Mouse (Mus musculus): Measurements from ENCODE around the gene Cnmd.

Gene Cnmd

DNA sequence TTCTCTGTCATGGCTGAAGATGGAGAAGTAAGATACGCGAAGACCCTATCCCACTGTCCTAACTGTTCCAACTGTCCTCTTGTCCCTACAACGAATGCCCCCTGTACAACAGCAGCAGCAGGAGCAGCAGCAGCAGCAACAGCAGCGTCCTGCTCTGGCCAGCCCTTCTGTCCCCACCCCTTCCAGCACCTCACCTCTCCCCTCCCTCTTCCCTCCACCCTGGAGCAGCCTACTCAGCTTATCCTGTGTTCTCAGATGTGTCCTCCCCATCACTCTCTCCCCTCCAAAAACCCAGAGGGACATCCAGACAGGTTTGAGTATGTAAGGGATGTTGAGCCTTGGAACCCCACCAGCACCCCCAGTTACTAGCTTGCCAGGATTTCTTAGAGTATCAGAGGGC, at the start of gene Cnmd:
Gene Cnmd (minus strand): TSS at position 170 of the 400 bp plus-strand sequence.
- in situ Hi-C loops (cut with MboI; ENCODE audit: low pct_unique_long_range_greater_than_20kb in 1 of 2, low sequenced_read_pairs in 2 of 2, unreplicated experiment in 1 of 2) = no loop called here

DNA sequence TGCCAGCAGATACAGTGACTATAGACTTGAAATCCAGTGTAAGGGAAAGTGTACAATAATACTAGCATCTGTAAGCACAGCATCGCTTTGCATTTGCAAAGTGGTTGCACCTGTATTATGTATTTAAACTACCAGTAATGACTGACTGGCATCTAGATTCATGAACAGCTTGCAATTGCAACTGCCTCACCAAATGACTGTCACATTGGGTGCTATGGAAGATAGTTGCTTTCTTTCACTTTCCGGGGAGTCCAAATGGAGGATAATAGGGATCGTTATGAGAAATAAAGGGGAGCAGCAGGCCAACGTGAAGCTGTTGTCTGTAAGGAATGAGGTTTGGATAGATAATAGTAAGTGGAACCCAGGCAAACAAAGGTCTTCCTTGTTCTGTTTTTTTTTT, 49.3 kb upstream of the Cnmd start:
- in situ Hi-C loops (cut with MboI; ENCODE audit: low pct_unique_long_range_greater_than_20kb in 1 of 2, low sequenced_read_pairs in 2 of 2, unreplicated experiment in 1 of 2) = no loop called here

DNA sequence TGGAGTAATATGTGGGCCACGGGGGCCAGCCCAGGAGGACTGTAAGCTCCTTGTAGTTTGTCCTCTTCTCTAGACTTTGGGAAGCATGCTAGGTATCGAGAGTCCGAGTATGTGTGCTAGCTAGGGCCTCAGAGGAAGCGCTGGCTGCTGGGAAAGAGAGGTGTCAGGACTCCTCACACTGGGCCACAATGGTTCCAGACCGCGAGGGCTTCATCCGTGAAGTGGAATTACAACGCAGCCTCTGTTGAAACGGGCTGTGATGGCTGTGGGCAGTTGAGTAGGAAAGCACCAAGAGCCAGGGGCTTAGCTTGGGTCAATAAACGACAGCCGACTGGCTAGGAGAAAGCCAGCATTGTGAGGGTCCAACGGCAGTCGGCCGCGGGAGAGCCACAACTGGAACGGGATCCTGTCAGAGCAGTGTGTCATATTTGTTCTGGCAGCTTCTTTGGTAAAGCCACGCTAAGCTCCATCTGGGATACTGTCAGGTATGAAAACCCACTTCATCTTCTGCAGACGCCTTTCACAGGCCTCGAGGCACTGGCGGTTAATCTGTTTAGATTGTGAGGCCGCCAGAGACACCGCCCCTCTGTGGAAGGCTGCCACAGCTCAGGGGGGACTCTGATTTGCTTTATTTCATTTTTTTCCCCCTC, 41.7 kb upstream of the Cnmd start:
- in situ Hi-C loops (cut with MboI; ENCODE audit: low pct_unique_long_range_greater_than_20kb in 1 of 2, low sequenced_read_pairs in 2 of 2, unreplicated experiment in 1 of 2) = no loop called here

DNA sequence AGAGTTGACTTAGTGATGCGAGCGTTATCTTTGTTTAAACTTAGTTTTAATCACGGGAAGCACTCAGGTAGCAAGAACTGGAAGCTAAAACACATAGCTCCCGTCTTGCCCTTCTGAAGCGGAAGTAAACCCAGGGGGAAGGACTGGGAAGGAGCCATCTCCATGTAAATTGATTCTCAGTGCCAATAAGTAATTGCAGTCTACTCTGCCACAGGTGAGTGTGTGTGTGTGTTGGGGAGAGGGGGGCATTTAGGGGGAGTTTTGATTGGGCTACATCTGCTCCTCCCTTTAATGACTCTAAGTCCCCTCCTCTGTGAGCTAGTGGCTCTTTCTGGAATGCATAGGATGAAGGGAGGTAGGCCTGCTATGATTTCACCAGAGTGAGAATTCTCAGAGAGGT, 39.6 kb upstream of the Cnmd start:
- in situ Hi-C loops (cut with MboI; ENCODE audit: low pct_unique_long_range_greater_than_20kb in 1 of 2, low sequenced_read_pairs in 2 of 2, unreplicated experiment in 1 of 2) = no loop called here

DNA sequence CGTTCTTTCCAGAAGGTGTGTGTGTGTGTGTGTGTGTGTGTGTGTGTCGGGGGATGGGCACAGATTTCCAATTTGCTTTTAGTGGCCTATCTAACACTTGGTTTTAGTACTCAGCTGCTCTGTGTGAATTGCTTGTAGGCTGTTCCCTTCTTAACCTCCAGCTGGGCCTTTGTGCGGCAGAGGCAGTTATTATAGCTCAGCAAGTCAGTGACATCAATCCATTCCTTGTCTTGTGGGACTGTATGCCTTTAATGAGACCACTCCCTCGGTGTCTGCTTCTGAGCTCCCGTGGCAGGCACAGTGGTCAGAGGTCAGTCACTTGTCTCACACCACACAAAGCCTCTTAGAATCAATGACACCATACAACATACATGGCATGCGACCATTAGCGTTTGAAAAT, 39.1 kb upstream of the Cnmd start:
- in situ Hi-C loops (cut with MboI; ENCODE audit: low pct_unique_long_range_greater_than_20kb in 1 of 2, low sequenced_read_pairs in 2 of 2, unreplicated experiment in 1 of 2) = no loop called here

DNA sequence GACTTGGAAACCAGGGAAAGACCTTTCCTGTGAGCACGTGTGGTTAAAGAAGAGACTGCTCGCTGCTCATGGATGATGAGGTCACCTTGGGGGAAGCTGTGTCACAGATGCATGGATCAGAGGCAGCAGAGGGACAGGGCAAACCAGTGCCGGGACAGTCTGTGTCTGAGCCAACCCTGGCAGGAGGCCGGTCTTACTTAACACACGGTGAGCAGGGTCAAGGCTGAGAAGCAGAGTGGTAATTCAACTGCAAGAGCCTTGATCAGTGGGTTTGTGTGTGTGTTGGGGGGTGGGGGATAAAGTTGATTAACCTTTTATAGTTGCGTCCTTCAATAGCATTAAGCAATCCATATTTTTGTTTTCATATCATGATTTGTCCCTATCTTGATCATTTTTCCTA, 37.4 kb upstream of the Cnmd start:
- in situ Hi-C loops (cut with MboI; ENCODE audit: low pct_unique_long_range_greater_than_20kb in 1 of 2, low sequenced_read_pairs in 2 of 2, unreplicated experiment in 1 of 2) = no loop called here

DNA sequence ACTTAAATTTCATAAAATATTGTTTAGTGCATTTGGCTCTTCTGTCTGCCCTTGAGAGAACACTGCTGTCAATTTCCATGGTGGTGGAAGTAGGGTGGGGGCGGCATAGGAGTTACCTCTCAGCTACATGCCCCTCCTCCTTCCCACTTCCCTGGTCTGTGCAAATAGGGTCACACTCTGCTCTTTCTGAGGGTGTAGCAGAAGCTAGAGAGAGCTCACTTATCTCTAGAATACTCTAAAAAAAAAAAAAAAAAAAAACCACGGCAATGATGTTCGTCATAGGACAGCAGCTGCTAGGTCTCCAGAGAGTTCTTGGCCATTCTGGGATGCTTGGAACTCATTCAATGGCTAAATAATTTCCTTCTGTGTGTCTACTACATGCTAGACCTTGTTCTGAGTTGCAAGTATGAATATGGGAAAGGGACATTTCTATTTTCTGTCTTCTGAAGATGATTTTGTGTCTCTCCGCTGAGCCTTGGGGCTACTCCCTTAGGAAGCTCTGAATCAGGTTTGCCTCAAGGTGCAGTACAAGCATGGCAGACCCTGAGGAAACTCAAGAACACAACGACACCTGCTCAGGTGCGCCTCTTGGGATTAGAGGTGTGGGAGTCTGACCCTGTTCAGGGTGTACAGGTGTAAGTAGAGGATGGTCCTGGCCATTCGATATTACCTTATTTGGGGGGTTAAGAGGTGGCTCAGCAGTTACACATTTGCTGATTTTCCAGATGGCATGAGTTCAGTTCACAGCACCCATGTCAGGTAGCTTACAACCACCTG, 28.3 kb upstream of the Cnmd start:
- in situ Hi-C loops (cut with MboI; ENCODE audit: low pct_unique_long_range_greater_than_20kb in 1 of 2, low sequenced_read_pairs in 2 of 2, unreplicated experiment in 1 of 2) = no loop called here

DNA sequence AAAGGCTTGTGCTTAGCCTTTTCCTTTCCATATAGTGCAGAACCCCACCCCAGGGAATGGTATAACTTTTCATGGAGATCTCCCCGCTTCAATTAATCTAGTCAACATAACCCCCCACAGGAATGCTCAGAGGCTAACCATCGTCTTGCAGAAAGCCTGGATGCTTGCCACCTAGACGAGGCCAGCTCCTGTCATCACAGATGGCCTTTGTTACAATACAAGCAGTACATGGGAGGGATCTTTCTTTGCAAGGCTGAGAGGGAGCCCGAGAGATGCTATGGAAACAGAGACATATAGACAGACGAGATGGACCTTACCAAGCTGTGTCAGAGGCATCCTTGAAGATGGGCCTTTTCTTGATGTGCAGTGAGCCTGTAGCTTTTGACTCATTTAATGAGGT, 18.7 kb upstream of the Cnmd start:
- in situ Hi-C loops (cut with MboI; ENCODE audit: low pct_unique_long_range_greater_than_20kb in 1 of 2, low sequenced_read_pairs in 2 of 2, unreplicated experiment in 1 of 2) = no loop called here

DNA sequence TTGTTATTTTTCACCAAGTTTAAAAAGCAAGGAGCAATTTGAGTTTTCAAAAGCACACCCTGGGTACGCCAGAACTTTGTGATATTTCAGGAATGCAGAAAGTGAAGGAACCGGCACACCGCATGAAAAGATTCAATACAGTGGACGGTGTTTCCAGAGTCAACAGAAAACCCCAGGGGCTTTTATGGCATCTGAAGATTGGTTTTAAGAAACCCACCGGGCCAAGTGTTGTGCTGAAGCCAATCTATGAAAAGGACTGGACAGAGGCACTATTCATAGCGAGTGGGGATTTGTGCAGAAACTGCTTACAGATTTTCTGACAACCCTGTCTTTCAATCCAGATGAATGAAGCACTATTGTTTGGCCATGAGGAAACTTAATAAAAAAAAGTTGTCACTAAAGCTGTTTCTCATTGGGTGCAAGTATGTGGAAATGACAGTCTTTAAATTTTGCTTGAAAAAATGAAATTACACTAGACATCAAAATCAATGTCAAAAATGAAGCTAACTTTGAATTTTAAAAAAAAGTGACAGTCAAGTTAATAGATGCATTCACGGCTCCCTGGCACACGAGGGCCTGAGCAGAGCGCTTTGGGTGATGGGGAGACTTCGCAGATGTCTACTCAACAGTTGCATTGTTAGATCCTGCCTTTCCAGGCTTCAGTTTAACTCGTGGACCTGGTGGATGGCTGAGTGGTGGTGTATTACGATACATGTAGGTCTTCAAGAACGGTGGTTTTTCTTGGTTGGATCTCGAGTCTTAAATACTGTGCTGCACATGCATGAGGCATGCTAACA, 16.1 kb upstream of the Cnmd start:
- in situ Hi-C loops (cut with MboI; ENCODE audit: low pct_unique_long_range_greater_than_20kb in 1 of 2, low sequenced_read_pairs in 2 of 2, unreplicated experiment in 1 of 2) = no loop called here

DNA sequence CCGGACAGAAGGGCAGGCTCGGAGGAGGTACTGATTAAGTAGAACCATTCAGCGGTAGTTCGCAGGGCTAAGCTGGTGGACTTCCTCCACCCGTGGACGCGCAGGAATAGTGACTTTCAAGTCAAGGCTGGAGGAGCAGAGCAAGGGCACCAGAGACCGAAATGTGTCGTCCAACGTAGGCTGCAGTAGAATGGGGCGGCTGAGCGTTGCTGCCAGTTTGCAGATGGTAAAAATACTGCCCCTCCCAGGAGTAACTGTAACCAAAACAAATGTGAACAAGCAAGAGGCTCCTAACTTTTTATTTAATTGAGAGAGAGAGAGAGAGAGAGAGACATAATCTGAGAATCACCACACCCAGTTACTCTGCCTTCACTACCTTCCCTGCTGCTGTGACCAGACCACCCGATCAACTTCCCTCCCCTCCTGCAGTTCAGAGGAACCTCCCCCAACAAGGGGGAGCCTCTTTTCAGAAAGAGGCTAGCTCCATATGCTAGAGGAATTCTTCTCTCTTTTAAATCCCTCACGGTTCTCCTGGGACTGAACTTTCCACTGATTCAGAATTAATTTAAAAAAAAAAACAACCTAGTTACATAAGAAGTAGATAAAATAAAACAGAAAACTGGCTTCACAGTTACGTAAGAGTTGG, 15.3 kb upstream of the Cnmd start:
- in situ Hi-C loops (cut with MboI; ENCODE audit: low pct_unique_long_range_greater_than_20kb in 1 of 2, low sequenced_read_pairs in 2 of 2, unreplicated experiment in 1 of 2) = no loop called here

DNA sequence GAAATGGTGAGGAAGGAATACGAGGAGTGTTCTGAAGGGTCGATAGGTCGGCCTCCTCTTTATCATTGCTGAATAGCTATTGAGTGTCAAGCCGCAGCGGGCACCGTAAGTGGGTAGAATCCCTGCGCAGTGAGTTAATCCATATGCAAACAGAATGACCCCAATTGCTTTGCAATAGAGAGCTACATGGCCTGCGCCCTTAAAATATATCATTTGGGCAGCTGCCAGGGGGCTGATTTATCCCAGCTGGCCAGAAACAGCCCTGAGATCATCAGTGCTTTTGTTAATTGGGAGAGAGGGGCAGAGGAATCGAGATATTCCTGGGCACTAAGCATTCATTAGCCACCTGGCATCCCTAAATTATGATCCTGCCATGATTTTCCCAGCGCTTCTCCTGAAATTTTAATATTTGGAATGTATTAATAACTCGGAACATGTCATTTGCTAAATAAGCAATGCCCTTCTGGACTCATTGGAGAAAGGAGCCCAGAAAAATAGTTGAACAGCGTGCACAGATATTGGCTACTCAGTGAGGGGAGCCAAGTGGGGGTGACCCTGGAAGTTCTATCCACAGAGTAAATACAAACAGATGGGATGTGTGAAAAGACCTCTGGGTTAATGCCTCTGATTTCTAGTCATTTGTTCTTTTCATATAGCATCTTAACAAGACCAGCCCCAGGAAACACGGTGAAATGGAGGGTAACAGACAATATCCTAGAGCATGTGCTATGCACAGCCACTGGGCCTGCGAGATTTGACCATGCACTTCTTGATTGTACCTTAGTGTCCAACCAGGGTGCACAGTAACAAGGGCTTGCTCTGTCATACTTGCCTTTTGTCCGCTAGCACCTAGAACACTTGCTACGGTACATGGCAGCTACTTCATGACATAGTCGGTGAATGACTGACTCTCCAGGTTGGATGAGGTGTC, 11.4 kb upstream of the Cnmd start:
- in situ Hi-C loops (cut with MboI; ENCODE audit: low pct_unique_long_range_greater_than_20kb in 1 of 2, low sequenced_read_pairs in 2 of 2, unreplicated experiment in 1 of 2) = no loop called here

DNA sequence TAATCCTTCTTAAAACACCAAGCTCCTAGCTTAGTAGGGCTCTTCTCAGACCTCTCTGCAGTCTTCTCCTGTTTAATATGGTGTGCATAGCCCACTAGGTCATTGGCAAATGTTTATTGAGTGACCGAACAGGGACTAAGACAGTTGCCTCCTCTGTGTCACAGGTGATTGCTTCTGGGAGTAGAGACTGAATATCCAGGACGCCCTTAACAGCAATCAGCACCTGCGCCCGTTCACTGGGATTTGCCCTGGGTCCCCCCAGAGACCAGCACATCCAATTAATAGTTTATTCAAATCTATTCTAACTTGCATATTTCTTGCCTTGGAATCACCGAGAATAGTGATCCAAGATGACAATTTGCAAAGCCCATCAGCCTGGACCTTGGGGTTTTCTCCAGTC, 10.6 kb upstream of the Cnmd start:
- in situ Hi-C loops (cut with MboI; ENCODE audit: low pct_unique_long_range_greater_than_20kb in 1 of 2, low sequenced_read_pairs in 2 of 2, unreplicated experiment in 1 of 2) = no loop called here

DNA sequence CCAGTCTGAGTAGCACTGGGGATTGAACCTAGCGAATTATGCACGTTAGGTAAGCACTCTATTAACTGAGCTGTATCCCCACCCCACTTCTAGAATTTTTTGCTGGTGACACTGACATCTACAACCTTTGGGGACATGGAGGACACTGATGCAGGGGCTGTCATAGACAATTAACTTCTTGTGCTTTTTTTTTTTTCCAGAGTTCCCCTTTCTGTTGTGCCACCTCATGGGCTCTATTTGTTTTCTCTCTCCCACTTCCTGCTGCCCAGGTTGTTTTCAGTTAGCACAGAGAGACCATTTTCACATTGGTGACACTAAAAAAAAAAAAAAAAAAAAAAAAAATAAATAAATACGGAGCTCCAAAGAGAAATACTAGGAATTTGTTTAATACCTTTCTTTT, 9.0 kb upstream of the Cnmd start:
- in situ Hi-C loops (cut with MboI; ENCODE audit: low pct_unique_long_range_greater_than_20kb in 1 of 2, low sequenced_read_pairs in 2 of 2, unreplicated experiment in 1 of 2) = no loop called here

DNA sequence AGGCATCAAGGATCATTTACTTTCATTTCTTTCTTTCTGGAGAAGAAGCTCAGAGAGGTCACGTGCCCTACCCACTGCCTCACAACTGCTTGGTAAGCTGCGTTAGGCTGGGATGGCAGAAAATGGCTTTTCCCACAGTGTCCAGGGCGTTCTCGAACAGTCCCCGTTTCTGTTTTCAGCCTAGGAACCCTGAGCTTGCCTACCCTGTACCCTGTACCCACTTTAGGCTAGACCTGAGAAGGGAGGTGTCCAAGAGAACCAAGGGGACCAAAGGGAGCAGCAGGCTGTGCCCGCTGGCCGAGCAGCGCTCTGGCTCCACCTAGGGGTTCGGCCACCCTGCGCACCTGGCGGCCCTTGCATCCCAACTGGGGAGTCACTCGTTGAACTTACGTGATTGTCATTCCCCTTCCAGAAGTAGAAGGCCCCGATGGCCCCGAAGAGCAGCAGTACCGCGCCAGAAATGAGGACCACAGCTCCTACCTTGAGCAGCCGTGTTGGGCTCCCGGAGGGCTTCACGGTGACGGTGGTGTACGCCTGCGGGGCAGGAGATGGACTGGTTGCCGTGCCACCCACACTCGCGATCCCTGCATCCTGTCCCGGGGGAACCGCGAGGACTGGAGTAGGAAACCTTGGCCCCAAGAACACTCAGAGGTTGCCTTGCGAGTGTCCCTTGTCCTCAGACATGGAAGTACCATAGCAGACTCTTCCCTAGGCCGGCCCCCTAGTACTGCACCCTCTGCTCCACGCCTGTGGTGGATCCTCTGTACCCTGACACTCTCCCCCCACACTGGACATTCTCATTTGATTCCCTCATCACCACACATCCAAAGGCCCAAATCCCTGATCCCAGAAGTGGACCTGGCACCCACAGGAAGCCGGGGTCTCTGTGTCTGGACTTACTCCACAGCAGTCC, 709 bp downstream of the Cnmd start:
- in situ Hi-C loops (cut with MboI; ENCODE audit: low pct_unique_long_range_greater_than_20kb in 1 of 2, low sequenced_read_pairs in 2 of 2, unreplicated experiment in 1 of 2) = no loop called here

DNA sequence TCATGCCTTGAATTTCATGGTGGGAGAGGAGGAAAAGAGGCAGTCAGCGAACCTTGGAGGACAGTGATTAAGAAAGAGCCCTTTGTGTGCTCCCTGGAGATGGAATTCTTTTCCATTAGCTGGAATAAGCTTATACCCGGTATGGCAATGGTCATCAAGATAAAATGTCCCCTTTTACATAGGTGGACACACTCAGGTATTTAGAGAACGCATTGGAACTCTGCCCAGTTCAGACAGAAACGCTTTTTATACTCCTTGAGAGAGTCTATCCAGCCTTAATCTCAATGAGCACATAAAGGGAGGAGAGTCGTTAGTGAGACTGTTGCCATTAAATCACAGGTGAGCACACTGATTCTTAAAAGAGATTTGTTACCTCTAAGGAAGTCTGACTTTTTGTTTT, 1.5 kb downstream of the Cnmd start:
- in situ Hi-C loops (cut with MboI; ENCODE audit: low pct_unique_long_range_greater_than_20kb in 1 of 2, low sequenced_read_pairs in 2 of 2, unreplicated experiment in 1 of 2) = no loop called here

DNA sequence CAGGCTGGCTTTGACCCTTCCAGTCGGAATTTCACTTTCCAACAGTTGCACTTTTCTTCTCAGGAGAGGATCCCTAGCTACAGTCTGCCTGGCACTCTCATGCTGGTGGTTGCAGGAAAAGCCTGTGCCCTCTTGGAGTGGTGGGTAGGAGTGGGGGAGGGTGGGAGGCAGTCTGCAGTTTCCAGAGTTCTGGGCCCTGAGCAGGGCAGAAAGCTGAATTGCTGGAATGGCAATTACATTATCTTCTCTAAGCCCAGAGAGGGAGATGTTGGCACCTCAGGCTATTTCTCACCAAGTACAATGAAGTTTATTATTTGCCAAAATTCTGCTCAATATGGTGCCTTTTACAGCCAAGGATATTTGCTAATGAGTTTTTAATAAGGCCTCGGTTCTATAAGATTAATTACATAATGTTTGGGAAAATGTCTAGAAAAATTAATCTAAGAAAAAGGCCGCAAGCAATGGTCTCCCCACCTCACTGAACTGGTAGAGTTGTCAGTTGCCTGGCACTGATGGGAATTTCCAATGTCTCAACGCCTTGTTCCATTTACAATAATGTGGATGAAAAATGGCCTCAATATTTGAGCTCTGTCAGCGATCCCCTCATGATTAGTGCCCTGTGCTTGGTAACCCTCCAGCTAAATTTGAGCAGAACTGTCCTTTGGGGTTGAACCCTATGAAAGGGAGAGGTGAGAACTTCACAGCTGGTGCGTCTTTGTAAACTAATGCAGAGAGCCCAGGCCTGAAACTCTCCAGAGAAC, 3.0 kb downstream of the Cnmd start:
- in situ Hi-C loops (cut with MboI; ENCODE audit: low pct_unique_long_range_greater_than_20kb in 1 of 2, low sequenced_read_pairs in 2 of 2, unreplicated experiment in 1 of 2) = no loop called here

DNA sequence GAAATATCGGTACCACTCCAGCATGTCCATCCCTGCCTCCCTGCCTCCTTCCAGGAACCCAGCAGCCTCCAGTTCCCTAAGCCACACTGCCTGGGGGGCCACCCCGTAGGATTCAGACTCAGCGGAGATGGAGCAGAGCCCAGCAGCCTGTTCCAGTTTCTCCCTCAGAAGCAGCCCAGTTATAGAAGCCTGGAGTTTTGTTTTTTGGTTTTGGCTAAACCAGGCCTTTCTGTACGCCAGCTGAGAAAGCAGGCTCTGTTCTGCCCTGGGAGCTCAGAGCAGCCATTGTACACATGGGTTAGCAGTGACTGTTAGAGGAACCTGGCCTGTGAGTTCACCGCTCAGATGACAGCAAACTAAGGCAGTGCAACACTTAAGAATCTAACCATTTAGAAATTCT, 3.7 kb downstream of the Cnmd start:
- in situ Hi-C loops (cut with MboI; ENCODE audit: low pct_unique_long_range_greater_than_20kb in 1 of 2, low sequenced_read_pairs in 2 of 2, unreplicated experiment in 1 of 2) = no loop called here

Measured in mouse embryonic stem cell (cell line).